Mouse (Mus musculus): Measurements from ENCODE around the gene Celf2. TPM values are rescaled to one million over a fixed set of nuclear protein-coding genes. Genes with fewer than 3 reads are reported as not detected.
"Not testable (repeated sequence)": the region's sequence is repeated elsewhere in the genome, so short reads cannot be mapped to it uniquely, and the experiment has no call there.

The Celf2 gene
- 63.4 and 68.8 TPM in 2 replicates for polyA plus RNA-seq (2012; rRNA removed)

- DNase-seq (ENCODE audit: low read depth): not testable (repeated sequence)
Observed at GRCm38 (mm10) chr2:7509463-7509862, at the start of gene Celf2. Gene Celf2 (minus strand): TSS chr2:7509563.

GRCm38 (mm10) chr2:7555144-7555892 is 46.0 kb upstream of the Celf2 start:
- no peak for DNase-seq (ENCODE audit: low read depth)

GRCm38 (mm10) chr2:7554601-7555000 is 45.2 kb upstream of the Celf2 start:
- DNase-seq (ENCODE audit: low read depth): no peak

- no peak for DNase-seq (ENCODE audit: low read depth)
Observed at GRCm38 (mm10) chr2:7552887-7553286, 43.5 kb upstream of the Celf2 start.

- no peak for DNase-seq (ENCODE audit: low read depth)
Observed at GRCm38 (mm10) chr2:7548886-7549285, 39.5 kb upstream of the Celf2 start.

GRCm38 (mm10) chr2:7534615-7535204 is 25.3 kb upstream of the Celf2 start:
- no peak for DNase-seq (ENCODE audit: low read depth)

- no peak for DNase-seq (ENCODE audit: low read depth)
Observed at GRCm38 (mm10) chr2:7534195-7534594, 24.8 kb upstream of the Celf2 start.

GRCm38 (mm10) chr2:7531185-7531960 is 22.0 kb upstream of the Celf2 start:
- DNase-seq (ENCODE audit: low read depth): no peak

GRCm38 (mm10) chr2:7530461-7531184 is 21.3 kb upstream of the Celf2 start:
- no peak for DNase-seq (ENCODE audit: low read depth)

- DNase-seq (ENCODE audit: low read depth): no peak
Observed at GRCm38 (mm10) chr2:7529637-7530036, 20.3 kb upstream of the Celf2 start.

- DNase-seq (ENCODE audit: low read depth): no peak
Observed at GRCm38 (mm10) chr2:7526696-7527095, 17.3 kb upstream of the Celf2 start.

GRCm38 (mm10) chr2:7519473-7519872 is 10.1 kb upstream of the Celf2 start:
- no peak for DNase-seq (ENCODE audit: low read depth)

- no peak for DNase-seq (ENCODE audit: low read depth)
Observed at GRCm38 (mm10) chr2:7493420-7493819, 15.9 kb downstream of the Celf2 start.

GRCm38 (mm10) chr2:7484974-7485373 is 24.4 kb downstream of the Celf2 start:
- no peak for DNase-seq (ENCODE audit: low read depth)

- no peak for DNase-seq (ENCODE audit: low read depth)
Observed at GRCm38 (mm10) chr2:7482062-7482461, 27.3 kb downstream of the Celf2 start.

GRCm38 (mm10) chr2:7460329-7461056 is 48.9 kb downstream of the Celf2 start:
- no peak for DNase-seq (ENCODE audit: low read depth)

GRCm38 (mm10) chr2:7438721-7439282 is 70.6 kb downstream of the Celf2 start:
- DNase-seq (ENCODE audit: low read depth): no peak

- no peak for DNase-seq (ENCODE audit: low read depth)
Observed at GRCm38 (mm10) chr2:7426481-7426880, 82.9 kb downstream of the Celf2 start.

- DNase-seq (ENCODE audit: low read depth): no peak
Observed at GRCm38 (mm10) chr2:7400530-7400929, 108.8 kb downstream of the Celf2 start.

- no peak for DNase-seq (ENCODE audit: low read depth)
Observed at GRCm38 (mm10) chr2:7395935-7396334, 113.4 kb downstream of the Celf2 start.

GRCm38 (mm10) chr2:7395473-7395872 is 113.9 kb downstream of the Celf2 start:
- DNase-seq (ENCODE audit: low read depth): no peak

Measured in gonadal fat pad, adult 2 months (tissue).